Mouse (Mus musculus) hindbrain, embryonic 14.5 days (tissue): ENCODE results near the gene Slc7a14. TPM values are rescaled to one million over a fixed set of nuclear protein-coding genes. Genes with fewer than 3 reads are reported as not detected.

Experiments used
- ATAC-seq: fragments of 200-750 bp; cut with Nextera tagmentation; 2 replicates; pipeline ENCODE4 v1.8.0; 2017; ENCODE audit warnings: moderate number of reproducible peaks, mild to moderate bottlenecking, moderate TSS enrichment, moderate library complexity; ENCODE audit not compliant: low FRiP score
- DNase-seq: peaks from one replicate; pipeline ENCODE4 v3.0.0-alpha.2; 2015; ENCODE audit warnings: low spot score
- H3K27ac ChIP-seq: fragments of 300-500 bp; sonication (generic); 2 replicates; pipeline ENCODE4 v1.5.1; 2014; ENCODE audit warnings: mild to moderate bottlenecking, moderate library complexity
- H3K27me3 ChIP-seq: fragments of 300-500 bp; sonication (generic); 2 replicates; pipeline ENCODE4 v1.6.1; 2014; ENCODE audit warnings: mild to moderate bottlenecking, low read length, mixed read lengths; ENCODE audit not compliant: control insufficient read depth, insufficient read depth
- H3K36me3 ChIP-seq: fragments of 300-500 bp; sonication (generic); replicated peaks from 2 replicates; pipeline ENCODE4 v1.6.1; 2014; ENCODE audit not compliant: control insufficient read depth, insufficient read depth
- H3K4me1 ChIP-seq: fragments of 300-500 bp; sonication (generic); replicated peaks from 2 replicates; pipeline ENCODE4 v1.6.1; 2014; ENCODE audit warnings: antibody characterized with exemption, low read length, mixed read lengths; ENCODE audit not compliant: control insufficient read depth, insufficient read depth
- H3K4me2 ChIP-seq: fragments of 300-500 bp; sonication (generic); replicated peaks from 2 replicates; pipeline ENCODE4 v1.6.1; 2014; ENCODE audit warnings: mild to moderate bottlenecking, moderate library complexity
- H3K4me3 ChIP-seq: fragments of 300-500 bp; sonication (generic); replicated peaks from 2 replicates; pipeline ENCODE4 v1.5.1; 2014; ENCODE audit warnings: mild to moderate bottlenecking, low read length
- H3K9ac ChIP-seq: fragments of 300-500 bp; sonication (generic); 2 replicates; pipeline ENCODE4 v1.6.1; 2014
- H3K9me3 ChIP-seq: fragments of 300-500 bp; sonication (generic); 2 replicates; pipeline ENCODE4 v1.6.1; 2016; ENCODE audit warnings: low read length; ENCODE audit not compliant: control insufficient read depth
- WGBS: fragments of 180-500 bp; shearing (Covaris S2); extraction: QIAGEN DNeasy Blood & Tissue Kit; methylation state at CpG from one replicate; pipeline ENCODE4 v1.1.7; 2014; 5-methylcytosine and 5-hydroxymethylcytosine counted together
- polyA plus RNA-seq: library from polyadenylated mRNA; unstranded; fragments of >200 nt; fragmentation: Nextera tagmentation; extraction: Ambion mirVana; gene quantifications from 2 replicates; pipeline ENCODE4 v1.2.1, GENCODE M21; 2014

Gene Slc7a14
- polyA plus RNA-seq, 1 experiment from 2014 or later = 8.0 TPM

DNA sequence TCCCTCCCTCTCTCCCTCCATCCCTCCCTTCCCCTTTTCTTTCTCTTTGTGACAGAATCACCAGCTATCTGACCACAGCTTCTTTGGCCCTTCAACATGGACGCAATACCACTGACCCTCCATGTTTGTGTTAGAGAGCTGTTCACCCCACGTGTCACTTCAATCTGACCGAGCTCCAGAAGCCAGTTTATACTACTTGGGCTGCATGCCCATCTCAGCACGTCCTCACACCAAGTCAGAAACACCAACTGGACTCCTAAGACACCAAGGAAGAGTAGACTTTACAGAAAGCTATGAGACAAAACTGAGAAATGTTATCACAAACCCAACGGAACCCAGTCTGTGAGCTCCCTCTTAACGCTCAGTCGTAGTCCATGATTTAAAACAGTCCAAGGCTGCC is 43.2 kb downstream of the Slc7a14 start:
- no peak for DNase-seq

DNA sequence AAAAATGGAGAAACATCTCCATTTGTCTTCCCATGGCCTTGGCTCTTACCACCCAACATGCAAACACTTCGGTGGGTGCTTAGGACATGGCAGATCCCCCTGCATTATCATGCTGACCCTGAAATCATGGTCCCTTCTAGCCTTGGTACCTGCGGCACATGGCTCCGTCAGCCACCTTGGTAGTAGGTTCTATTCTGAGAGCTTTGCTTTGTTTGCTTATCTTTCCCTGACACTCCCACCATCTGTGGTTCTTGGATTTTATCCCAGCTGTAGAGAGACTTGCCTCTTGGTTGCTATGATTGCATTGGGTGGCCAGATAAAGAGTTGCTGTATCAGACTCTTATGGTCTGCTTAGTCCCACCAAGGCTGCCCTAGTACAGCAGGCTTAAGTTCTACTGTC is 46.6 kb downstream of the Slc7a14 start:
- no peak overlapping the region for H3K4me2 ChIP-seq
- DNase-seq = no peak
- 90% methylated on average over 3 of the region's 3 CpGs for WGBS
- H3K27ac ChIP-seq = no peak overlapping the region
- no peak overlapping the region for H3K9ac ChIP-seq
- H3K36me3 ChIP-seq = no peaks in the 10 kb centered on the region
- H3K9me3 ChIP-seq = no peaks in the 10 kb centered on the region
- no peaks in the 10 kb centered on the region for H3K27me3 ChIP-seq
- no peaks in the 10 kb centered on the region; the same call in 1 of the 2 replicates for H3K4me1 ChIP-seq
- no peak for ATAC-seq
- H3K4me3 ChIP-seq = no peak overlapping the region

More for the DNA sequence above, 43.2 kb downstream of the Slc7a14 start:
- Histone ChIP-seq H3K27me3 (no peaks in the 10 kb centered on the region), H3K4me1 (no peaks in the 10 kb centered on the region), H3K4me2 (no peak overlapping the region), H3K27ac (no peak overlapping the region), H3K4me3 (no peak overlapping the region), H3K36me3 (no peaks in the 10 kb centered on the region), H3K9me3 (no peaks in the 10 kb centered on the region), H3K9ac (no peak overlapping the region)
- WGBS = 91% methylated on average over 7 of the region's 7 CpGs
- no peak for ATAC-seq

DNA sequence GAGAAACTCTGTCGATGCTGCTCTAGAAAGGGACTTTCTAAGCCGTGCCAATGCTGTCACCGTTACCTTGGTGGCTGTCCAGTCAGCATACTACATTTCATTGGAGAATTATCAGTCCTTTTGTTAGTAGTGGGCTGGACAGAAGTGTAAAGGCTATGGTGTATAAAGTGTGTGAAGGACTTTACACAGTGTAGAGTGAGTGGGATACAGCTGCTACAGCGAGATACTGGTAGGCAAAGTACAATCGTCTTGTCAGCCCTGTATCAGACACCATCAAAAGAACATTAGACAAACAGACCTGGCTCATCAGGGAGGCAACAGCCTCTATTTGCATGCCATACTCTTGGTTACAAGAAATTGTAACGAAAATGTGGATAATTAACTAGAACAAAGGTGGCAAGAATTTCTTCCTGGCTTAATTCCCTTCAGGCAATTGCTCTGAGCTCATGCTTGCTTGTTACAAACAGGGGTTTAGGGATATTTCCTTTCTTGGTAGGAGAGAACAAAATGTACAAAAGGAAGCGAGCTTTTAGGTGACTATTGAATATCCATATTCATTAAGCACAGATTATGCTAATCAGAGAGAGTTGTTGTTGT is 48.7 kb downstream of the Slc7a14 start:
- H3K27ac ChIP-seq = no peak overlapping the region
- WGBS = 61% methylated on average over 7 of the region's 7 CpGs
- H3K36me3 ChIP-seq = no peaks in the 10 kb centered on the region
- no peaks in the 10 kb centered on the region for H3K27me3 ChIP-seq
- no peaks in the 10 kb centered on the region; the same call in 1 of the 2 replicates for H3K4me1 ChIP-seq
- ATAC-seq (no peak; the same call in 1 of the 2 replicates), DNase-seq (no peak)
- no peak overlapping the region for H3K4me2 ChIP-seq
- H3K9me3 ChIP-seq = no peaks in the 10 kb centered on the region
- no peak overlapping the region for H3K9ac ChIP-seq
- H3K4me3 ChIP-seq = no peak overlapping the region

DNA sequence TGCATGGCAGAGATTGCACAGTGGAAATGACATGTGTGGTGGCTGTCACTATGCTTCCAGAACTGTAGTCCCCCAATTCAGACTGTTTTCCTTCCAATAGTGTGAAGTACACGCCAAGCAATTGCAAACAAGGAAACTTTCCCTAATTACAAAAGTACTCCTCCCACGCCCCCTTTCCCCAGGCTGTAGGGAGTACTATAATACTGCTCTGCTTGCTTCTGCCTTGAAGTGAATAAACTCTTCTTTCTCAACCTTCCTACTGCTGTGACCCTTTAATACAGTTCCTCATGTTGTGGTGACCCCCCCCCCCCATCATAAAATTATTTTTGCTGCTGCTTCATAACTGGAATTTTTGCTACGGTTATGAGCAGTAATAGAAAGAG is 49.2 kb downstream of the Slc7a14 start:
- ATAC-seq = no peak
- no peak for DNase-seq
- Histone ChIP-seq H3K4me2 (no peak overlapping the region), H3K27ac (no peak overlapping the region), H3K36me3 (no peaks in the 10 kb centered on the region), H3K9ac (no peak overlapping the region), H3K4me1 (no peaks in the 10 kb centered on the region; the same call in 1 of the 2 replicates), H3K27me3 (no peaks in the 10 kb centered on the region), H3K4me3 (no peak overlapping the region), H3K9me3 (no peaks in the 10 kb centered on the region)
- 58% methylated on average over 3 of the region's 3 CpGs for WGBS

DNA sequence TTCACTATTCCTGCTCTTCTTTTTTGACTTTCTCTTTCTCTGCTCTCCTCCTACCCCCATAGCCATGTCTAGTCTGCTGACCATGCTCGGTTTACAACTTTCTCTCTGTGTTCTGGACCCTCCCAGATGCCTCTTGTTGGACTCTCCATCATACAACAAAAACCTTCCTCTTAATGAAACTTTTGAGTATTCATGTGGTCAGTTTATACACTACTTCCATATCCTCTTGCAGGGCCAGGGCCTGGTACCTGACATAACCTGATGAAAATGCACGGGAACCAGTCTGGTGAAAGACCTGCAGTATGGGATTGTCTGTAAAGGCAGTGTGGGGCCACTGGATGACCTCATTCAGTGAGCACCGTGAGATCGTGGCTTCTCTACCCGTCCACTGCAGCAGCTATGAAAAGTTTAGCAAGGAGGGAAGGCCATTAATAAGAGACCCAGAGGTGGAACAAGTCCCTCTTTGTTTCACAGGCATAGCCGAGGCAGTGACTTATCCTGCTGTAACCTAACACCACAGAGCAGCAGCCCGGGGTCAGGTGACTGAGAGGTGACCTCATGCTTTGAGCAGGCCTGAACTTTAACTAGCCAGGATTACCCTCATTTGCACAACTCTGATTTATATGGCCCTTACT is 49.7 kb downstream of the Slc7a14 start:
- H3K4me2 ChIP-seq = no peak overlapping the region
- DNase-seq = no peak
- no peaks in the 10 kb centered on the region for H3K27me3 ChIP-seq
- no peak for ATAC-seq
- H3K4me1 ChIP-seq = no peaks in the 10 kb centered on the region; the same call in 1 of the 2 replicates
- no peak overlapping the region for H3K9ac ChIP-seq
- no peaks in the 10 kb centered on the region for H3K9me3 ChIP-seq
- H3K4me3 ChIP-seq = no peak overlapping the region
- H3K27ac ChIP-seq = no peak overlapping the region
- 20% methylated on average over 7 of the region's 7 CpGs for WGBS
- H3K36me3 ChIP-seq = no peaks in the 10 kb centered on the region

DNA sequence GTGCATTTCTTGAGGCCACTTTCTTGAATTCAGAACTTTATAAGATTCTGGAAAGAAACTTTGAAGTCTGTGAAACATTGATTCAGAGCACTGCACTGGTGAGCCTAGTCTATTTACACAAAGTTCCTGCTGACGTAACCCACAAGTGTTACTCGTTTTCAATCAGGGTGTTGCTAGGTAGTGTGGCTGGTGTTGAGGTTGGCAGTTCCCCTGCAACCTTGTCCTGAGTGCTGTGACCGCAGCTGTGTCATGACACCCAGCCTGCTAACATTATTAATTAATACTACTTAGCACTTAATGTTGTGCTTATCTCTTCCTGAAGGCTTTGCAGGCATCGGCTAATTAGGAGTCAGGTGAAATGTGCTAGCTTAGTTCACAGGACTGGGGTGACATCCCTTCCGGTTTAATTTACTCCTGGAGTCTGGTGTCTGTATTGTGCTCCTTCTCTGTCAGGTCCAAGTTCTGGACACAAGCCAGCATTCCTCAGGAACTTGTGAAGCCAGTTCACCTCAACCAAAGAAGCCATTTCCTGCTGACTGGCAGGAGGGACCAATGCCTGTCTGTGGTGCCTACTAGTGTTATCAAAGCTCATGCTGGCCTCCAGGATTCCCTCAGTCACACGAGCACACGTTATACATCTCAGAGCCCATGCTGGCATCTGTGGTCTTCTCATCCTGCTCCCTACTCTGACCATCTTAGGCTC is 50.5 kb downstream of the Slc7a14 start:
- H3K4me3 ChIP-seq = no peak overlapping the region
- no peak overlapping the region for H3K27ac ChIP-seq
- H3K36me3 ChIP-seq = no peaks in the 10 kb centered on the region
- no peaks in the 10 kb centered on the region for H3K9me3 ChIP-seq
- no peaks in the 10 kb centered on the region for H3K27me3 ChIP-seq
- H3K4me1 ChIP-seq = no peaks in the 10 kb centered on the region; the same call in 1 of the 2 replicates
- H3K4me2 ChIP-seq = no peak overlapping the region
- WGBS = 77% methylated on average over 7 of the region's 7 CpGs
- no peak for DNase-seq
- no peak for ATAC-seq
- H3K9ac ChIP-seq = no peak overlapping the region

- ATAC-seq (no peak), DNase-seq (no peak)
- no peaks in the 10 kb centered on the region for H3K4me1 ChIP-seq
- 82% methylated on average over 7 of the region's 7 CpGs for WGBS
- H3K9ac ChIP-seq = no peak overlapping the region
- H3K4me2 ChIP-seq = no peak overlapping the region
- no peaks in the 10 kb centered on the region for H3K9me3 ChIP-seq
- H3K4me3 ChIP-seq = no peak overlapping the region
- H3K27me3 ChIP-seq = no peaks in the 10 kb centered on the region
- H3K27ac ChIP-seq = no peak overlapping the region
- H3K36me3 ChIP-seq = no peaks in the 10 kb centered on the region
These were observed 55.8 kb downstream of the Slc7a14 start for GRCm38 (mm10) chr3:31254427-31254826.

DNA sequence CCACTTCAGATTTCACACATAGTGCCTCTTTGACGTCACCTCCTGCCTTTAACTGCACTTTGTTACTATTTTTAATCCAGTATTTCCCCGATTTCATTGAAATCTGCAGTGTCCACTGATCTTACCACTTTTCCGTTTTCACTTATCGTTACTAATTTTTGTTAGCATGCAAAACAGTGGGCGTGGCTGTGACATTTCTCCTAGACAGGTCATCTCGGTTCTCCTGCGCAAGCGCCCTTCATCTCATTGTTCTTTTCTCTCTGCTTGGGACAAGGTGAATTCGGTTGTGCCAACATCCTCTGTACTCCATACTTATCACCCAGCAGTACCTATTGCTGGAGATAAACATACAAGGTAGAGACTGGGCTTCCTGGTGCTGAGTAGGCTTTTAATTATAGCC is 56.3 kb downstream of the Slc7a14 start:
- DNase-seq (no peak), ATAC-seq (no peak)
- Histone ChIP-seq H3K9me3 (no peaks in the 10 kb centered on the region), H3K4me2 (no peak overlapping the region), H3K4me1 (no peaks in the 10 kb centered on the region), H3K4me3 (no peak overlapping the region), H3K9ac (no peak overlapping the region), H3K27me3 (no peaks in the 10 kb centered on the region), H3K36me3 (no peaks in the 10 kb centered on the region), H3K27ac (no peak overlapping the region)
- WGBS = 92% methylated on average over 9 of the region's 9 CpGs

GRCm38 (mm10) chr3:31252566-31252965 is 57.6 kb downstream of the Slc7a14 start:
- H3K4me1 ChIP-seq = no peaks in the 10 kb centered on the region
- WGBS = 84% methylated on average over 3 of the region's 3 CpGs
- no peak overlapping the region for H3K4me2 ChIP-seq
- no peak overlapping the region for H3K27ac ChIP-seq
- H3K36me3 ChIP-seq = no peaks in the 10 kb centered on the region
- no peak overlapping the region for H3K9ac ChIP-seq
- DNase-seq = no peak
- no peaks in the 10 kb centered on the region for H3K9me3 ChIP-seq
- no peak overlapping the region for H3K4me3 ChIP-seq
- no peaks in the 10 kb centered on the region for H3K27me3 ChIP-seq
- ATAC-seq = no peak
